Mouse (Mus musculus) CD4-positive, CD25-positive, alpha-beta regulatory T cell, adult 2 months (primary cell): Measurements from ENCODE around the gene Olfr1340.
A peak's percentile ranks its signal among the peaks of the same experiment; 100 is the strongest.

ENCODE experiments used
- DNase-seq: peaks from one replicate; pipeline ENCODE4 v3.0.0-alpha.2; 2012; ENCODE audit warnings: low read depth, low spot score

Gene Olfr1340

GRCm38 (mm10) chr4:118719838-118720237 is at the start of gene Olfr1340:
TSS of gene Olfr1340 (plus strand) at chr4:118720138.
- DNase-seq = no peak

- DNase-seq = no peak
These were observed 32.9 kb upstream of the Olfr1340 start for GRCm38 (mm10) chr4:118687086-118687485.

- DNase-seq = no peak
These were observed 27.4 kb upstream of the Olfr1340 start, which contains the start of gene Olfr1342 for GRCm38 (mm10) chr4:118692412-118692973. TSS of gene Olfr1342 (minus strand) at chr4:118692756.

- DNase-seq = no peak
These were observed 26.1 kb upstream of the Olfr1340 start for GRCm38 (mm10) chr4:118693812-118694211.

- no peak for DNase-seq
These were observed 16.7 kb upstream of the Olfr1340 start, which contains the start of gene Olfr1341 for GRCm38 (mm10) chr4:118703223-118703622. TSS of gene Olfr1341 (plus strand) at chr4:118703523.

GRCm38 (mm10) chr4:118708086-118708485 is 11.9 kb upstream of the Olfr1340 start:
- DNase-seq = no peak

GRCm38 (mm10) chr4:118711656-118712055 is 8.3 kb upstream of the Olfr1340 start:
- no peak for DNase-seq

GRCm38 (mm10) chr4:118721742-118722483 is 2.0 kb downstream of the Olfr1340 start:
- peak; percentile 1 for DNase-seq

GRCm38 (mm10) chr4:118731875-118732274 is 11.9 kb downstream of the Olfr1340 start, which contains the start of gene Olfr1339:
TSS of gene Olfr1339 (plus strand) at chr4:118732175.
- no peak for DNase-seq

- no peak for DNase-seq
These were observed 19.6 kb downstream of the Olfr1340 start for GRCm38 (mm10) chr4:118739574-118739973.

GRCm38 (mm10) chr4:118740988-118741698 is 21.2 kb downstream of the Olfr1340 start:
- DNase-seq = no peak

- DNase-seq = no peak
These were observed 21.9 kb downstream of the Olfr1340 start for GRCm38 (mm10) chr4:118741881-118742280.

GRCm38 (mm10) chr4:118758637-118759036 is 38.7 kb downstream of the Olfr1340 start, which contains the start of gene Olfr1338:
TSS of gene Olfr1338 (minus strand) at chr4:118758737.
- DNase-seq = no peak
